Mouse (Mus musculus): ENCODE data around the gene Mfap1a. TPM values are rescaled to one million over a fixed set of nuclear protein-coding genes. Genes with fewer than 3 reads are reported as not detected.
"Not testable (repeated sequence)": the region's sequence is repeated elsewhere in the genome, so short reads cannot be mapped to it uniquely, and the experiment has no call there.

The Mfap1a gene
- 10.8 and 18.4 TPM in 2 replicates for polyA plus RNA-seq (2012; rRNA removed)

GRCm38 (mm10) chr2:121505942-121506882 is at the start of gene Mfap1a, which contains the start of gene Wdr76:
Gene Mfap1a, minus strand, starts transcription at chr2:121506665.
Gene Wdr76, plus strand, starts transcription at chr2:121506723.
- peak; percentile 97 for DNase-seq (ENCODE audit: low read depth)
- peak; percentile 58; the same call in 1 of the 2 replicates for TF ChIP-seq POLR2A (IDR thresholded peaks at IDR 0.05; ENCODE audit: borderline replicate concordance, extremely low read depth, insufficient read depth, insufficient read length, poor library complexity, severe bottlenecking)

- no peak for TF ChIP-seq POLR2A (IDR thresholded peaks at IDR 0.05; ENCODE audit: borderline replicate concordance, extremely low read depth, insufficient read depth, insufficient read length, poor library complexity, severe bottlenecking)
- DNase-seq (ENCODE audit: low read depth) = no peak
These were observed 44.8 kb upstream of the Mfap1a start for GRCm38 (mm10) chr2:121551271-121551670.

- no peak for TF ChIP-seq POLR2A (IDR thresholded peaks at IDR 0.05; ENCODE audit: borderline replicate concordance, extremely low read depth, insufficient read depth, insufficient read length, poor library complexity, severe bottlenecking)
- TF ChIP-seq CTCF (IDR thresholded peaks at IDR 0.05; ENCODE audit: borderline replicate concordance, extremely low read depth, insufficient read depth, insufficient read length) = no peak
These were observed 43.2 kb upstream of the Mfap1a start for GRCm38 (mm10) chr2:121549630-121550029.

GRCm38 (mm10) chr2:121544829-121545228 is 38.4 kb upstream of the Mfap1a start:
- DNase-seq (ENCODE audit: low read depth) = no peak
- no peak for TF ChIP-seq CTCF (IDR thresholded peaks at IDR 0.05; ENCODE audit: borderline replicate concordance, extremely low read depth, insufficient read depth, insufficient read length)

More at GRCm38 (mm10) chr2:121549630-121550029, 43.2 kb upstream of the Mfap1a start:
- no peak for DNase-seq (ENCODE audit: low read depth)

GRCm38 (mm10) chr2:121525056-121525455 is 18.6 kb upstream of the Mfap1a start:
- TF ChIP-seq POLR2A (IDR thresholded peaks at IDR 0.05; ENCODE audit: borderline replicate concordance, extremely low read depth, insufficient read depth, insufficient read length, poor library complexity, severe bottlenecking) = no peak
- no peak for DNase-seq (ENCODE audit: low read depth)

- DNase-seq (ENCODE audit: low read depth) = not testable (repeated sequence)
These were observed 16.4 kb upstream of the Mfap1a start for GRCm38 (mm10) chr2:121522830-121523229.

- DNase-seq (ENCODE audit: low read depth) = peak; percentile 5
- TF ChIP-seq POLR2A (IDR thresholded peaks at IDR 0.05; ENCODE audit: borderline replicate concordance, extremely low read depth, insufficient read depth, insufficient read length, poor library complexity, severe bottlenecking) (no peak), CTCF (IDR thresholded peaks at IDR 0.05; ENCODE audit: borderline replicate concordance, extremely low read depth, insufficient read depth, insufficient read length) (no peak)
These were observed 15.5 kb upstream of the Mfap1a start for GRCm38 (mm10) chr2:121522006-121522405.

- DNase-seq (ENCODE audit: low read depth) = not testable (repeated sequence)
These were observed 12.2 kb upstream of the Mfap1a start for GRCm38 (mm10) chr2:121518711-121519110.

GRCm38 (mm10) chr2:121518106-121518505 is 11.6 kb upstream of the Mfap1a start:
- no peak for TF ChIP-seq POLR2A (IDR thresholded peaks at IDR 0.05; ENCODE audit: borderline replicate concordance, extremely low read depth, insufficient read depth, insufficient read length, poor library complexity, severe bottlenecking)
- no peak for TF ChIP-seq CTCF (IDR thresholded peaks at IDR 0.05; ENCODE audit: borderline replicate concordance, extremely low read depth, insufficient read depth, insufficient read length)
- no peak for DNase-seq (ENCODE audit: low read depth)

- DNase-seq (ENCODE audit: low read depth) = no peak
- TF ChIP-seq CTCF (IDR thresholded peaks at IDR 0.05; ENCODE audit: borderline replicate concordance, extremely low read depth, insufficient read depth, insufficient read length) (no peak), POLR2A (IDR thresholded peaks at IDR 0.05; ENCODE audit: borderline replicate concordance, extremely low read depth, insufficient read depth, insufficient read length, poor library complexity, severe bottlenecking) (no peak)
These were observed 7.7 kb upstream of the Mfap1a start for GRCm38 (mm10) chr2:121514211-121514610.

GRCm38 (mm10) chr2:121512991-121513765 is 6.7 kb upstream of the Mfap1a start:
- DNase-seq (ENCODE audit: low read depth) = not testable (repeated sequence)

GRCm38 (mm10) chr2:121511401-121511800 is 4.9 kb upstream of the Mfap1a start:
- no peak for DNase-seq (ENCODE audit: low read depth)
- TF ChIP-seq POLR2A (IDR thresholded peaks at IDR 0.05; ENCODE audit: borderline replicate concordance, extremely low read depth, insufficient read depth, insufficient read length, poor library complexity, severe bottlenecking) = no peak
- TF ChIP-seq CTCF (IDR thresholded peaks at IDR 0.05; ENCODE audit: borderline replicate concordance, extremely low read depth, insufficient read depth, insufficient read length) = no peak

Measured in brain, embryonic 14.5 days (tissue).